Mouse (Mus musculus) gastrocnemius, postnatal 10 days (tissue): ENCODE results near the gene Slc44a4. TPM values are rescaled to one million over a fixed set of nuclear protein-coding genes. Genes with fewer than 3 reads are reported as not detected.
"Not testable (repeated sequence)": the region's sequence is repeated elsewhere in the genome, so short reads cannot be mapped to it uniquely, and the experiment has no call there.

ENCODE experiments used
- DNase-seq: peaks from one replicate; pipeline ENCODE4 v3.0.0; 2021; ENCODE audit warnings: mixed read lengths
- total RNA-seq, 2 experiments: library from RNA; stranded (reverse); gene quantifications; 2 replicates each; pipeline ENCODE4 v1.2.3; 2021

Slc44a4 gene
- total RNA-seq, 2 experiments from 2014 or later = not detected

- no peak for DNase-seq
Measured at GRCm38 (mm10) chr17:34944362-34944761, 30.1 kb downstream of the Slc44a4 start.

- no peak for DNase-seq
Measured at GRCm38 (mm10) chr17:34946486-34947140, 32.3 kb downstream of the Slc44a4 start.

- no peak for DNase-seq
Measured at GRCm38 (mm10) chr17:34947606-34948005, 33.3 kb downstream of the Slc44a4 start.

GRCm38 (mm10) chr17:34948721-34949552 is 34.7 kb downstream of the Slc44a4 start:
- DNase-seq = not testable (repeated sequence)

GRCm38 (mm10) chr17:34949553-34949969 is 35.3 kb downstream of the Slc44a4 start:
- no peak for DNase-seq

- DNase-seq = no peak
Measured at GRCm38 (mm10) chr17:34950514-34951455, 36.5 kb downstream of the Slc44a4 start.

- no peak for DNase-seq
Measured at GRCm38 (mm10) chr17:34951636-34952377, 37.5 kb downstream of the Slc44a4 start.

DNA sequence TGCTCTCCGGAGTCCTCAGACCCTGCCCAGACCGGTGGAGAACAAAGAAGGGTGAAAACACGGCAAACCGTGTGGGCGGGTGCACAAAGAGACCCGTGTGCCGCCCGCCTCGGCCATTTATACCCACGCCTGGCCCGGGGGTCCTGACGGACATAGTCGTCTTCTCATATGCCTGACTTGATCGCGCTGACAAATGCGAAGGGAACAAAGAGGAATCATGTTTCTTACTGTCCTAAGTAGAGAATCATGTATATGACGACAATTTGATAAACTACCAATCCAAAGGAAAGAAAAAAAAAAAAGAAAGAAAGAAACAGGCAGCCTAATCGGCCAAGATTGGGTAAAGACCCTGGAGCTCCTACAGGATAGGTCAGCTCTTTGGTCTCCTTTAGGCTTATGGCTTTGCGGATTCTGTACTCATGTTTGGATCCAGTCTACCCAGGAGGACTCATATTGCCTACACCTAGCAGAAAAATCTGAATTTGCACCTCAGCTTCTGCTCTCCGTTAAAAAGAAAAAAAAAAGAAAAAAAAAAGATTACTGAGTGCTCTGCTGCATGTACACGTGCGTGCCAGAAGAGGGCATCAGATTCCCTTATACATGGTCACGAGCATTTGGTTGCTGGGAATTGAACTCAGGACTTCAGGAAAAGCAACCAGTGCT is 38.2 kb downstream of the Slc44a4 start:
- peak; percentile 84 for DNase-seq

GRCm38 (mm10) chr17:34953258-34953657 is 39.0 kb downstream of the Slc44a4 start:
- DNase-seq = no peak

DNA sequence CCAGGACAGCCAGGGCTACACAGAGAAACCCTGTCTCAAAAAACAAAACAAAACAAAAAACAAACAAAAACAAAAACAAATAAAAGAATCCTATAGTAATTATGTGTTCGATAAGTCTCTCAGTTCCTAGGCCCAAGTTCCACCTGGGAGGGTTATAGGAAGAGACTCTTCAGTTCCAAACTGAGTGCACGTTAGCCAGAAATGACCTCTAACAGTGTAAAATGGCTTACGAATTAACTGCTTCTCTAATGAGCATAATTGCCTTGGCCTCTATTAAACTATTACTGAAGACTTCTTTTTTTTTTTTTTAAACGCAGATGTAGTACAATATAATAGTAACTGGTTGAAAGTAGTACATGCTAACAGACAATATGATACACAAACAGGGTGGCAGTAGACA is 39.6 kb downstream of the Slc44a4 start:
- no peak for DNase-seq

GRCm38 (mm10) chr17:34954831-34955230 is 40.6 kb downstream of the Slc44a4 start:
- no peak for DNase-seq

GRCm38 (mm10) chr17:34955884-34956283 is 41.6 kb downstream of the Slc44a4 start:
- no peak for DNase-seq

GRCm38 (mm10) chr17:34956340-34956739 is 42.1 kb downstream of the Slc44a4 start:
- DNase-seq = no peak

GRCm38 (mm10) chr17:34957291-34957690 is 43.0 kb downstream of the Slc44a4 start:
- not testable (repeated sequence) for DNase-seq

DNA sequence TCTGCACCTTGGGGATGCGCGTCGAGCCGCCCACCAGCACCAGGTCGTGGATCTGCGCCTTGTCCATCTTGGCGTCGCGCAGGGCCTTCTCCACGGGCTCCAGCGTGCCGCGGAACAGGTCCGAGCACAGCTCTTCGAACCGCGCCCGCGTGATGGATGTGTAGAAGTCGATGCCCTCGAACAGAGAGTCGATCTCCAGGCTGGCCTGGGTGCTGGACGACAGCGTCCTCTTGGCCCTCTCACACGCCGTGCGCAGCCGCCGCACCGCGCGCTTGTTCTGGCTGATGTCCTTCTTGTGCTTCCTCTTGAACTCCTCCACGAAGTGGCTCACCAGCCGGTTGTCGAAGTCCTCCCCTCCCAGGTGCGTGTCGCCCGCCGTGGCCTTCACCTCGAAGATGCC is 43.7 kb downstream of the Slc44a4 start:
- DNase-seq = not testable (repeated sequence)

GRCm38 (mm10) chr17:34958734-34959129 is 44.5 kb downstream of the Slc44a4 start:
- not testable (repeated sequence) for DNase-seq

- peak; percentile 61 for DNase-seq
Measured at GRCm38 (mm10) chr17:34959130-34959778, 45.0 kb downstream of the Slc44a4 start, which contains the start of gene Hspa1b. Gene Hspa1b, minus strand, starts transcription at chr17:34959238.

DNA sequence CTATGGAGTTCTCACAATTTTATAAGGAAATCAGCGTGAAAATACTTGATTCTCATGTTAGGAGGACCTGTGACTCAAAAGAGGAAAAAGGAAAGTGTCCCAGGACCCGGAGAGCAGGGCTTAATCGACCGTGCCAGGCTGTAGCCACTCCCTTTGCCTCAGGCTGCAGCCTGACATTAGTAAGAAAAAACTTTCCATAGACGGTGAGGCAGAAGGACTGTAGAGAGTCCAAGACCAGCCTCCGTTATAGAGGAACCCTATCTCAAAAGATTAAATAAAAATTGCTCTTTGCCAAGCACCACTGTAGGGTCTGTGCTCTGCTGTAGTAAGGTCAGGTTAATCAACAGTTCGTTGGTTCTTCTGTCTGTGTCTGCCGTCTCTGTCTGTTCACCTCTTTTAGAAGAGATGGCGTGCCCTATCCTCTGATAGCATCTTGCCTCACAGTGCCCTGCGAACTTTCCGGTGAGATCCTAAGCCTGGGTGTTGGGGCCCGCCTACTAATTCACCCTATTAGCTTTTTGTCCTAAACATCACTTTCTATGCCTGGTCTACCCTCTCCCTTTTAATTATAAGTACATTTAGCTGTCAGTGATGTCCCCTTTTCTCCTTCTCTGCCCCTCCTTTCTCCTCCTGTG is 45.7 kb downstream of the Slc44a4 start:
- no peak for DNase-seq

- DNase-seq = no peak
Measured at GRCm38 (mm10) chr17:34960702-34961493, 46.6 kb downstream of the Slc44a4 start.
